Mouse (Mus musculus) liver, postnatal 0 days (tissue): Measurements from ENCODE around the gene Zfp128.

Experiments
- CTCF ChIP-seq: sonication (generic); IDR thresholded peaks from 2 replicates; pipeline ENCODE4 v1.5.1; 2016; ENCODE audit warnings: antibody characterized with exemption, low read depth
- EP300 ChIP-seq: IDR thresholded peaks from 2 replicates; pipeline ENCODE4 v1.6.1; 2016; ENCODE audit warnings: antibody characterized with exemption, low read depth, mild to moderate bottlenecking

DNA sequence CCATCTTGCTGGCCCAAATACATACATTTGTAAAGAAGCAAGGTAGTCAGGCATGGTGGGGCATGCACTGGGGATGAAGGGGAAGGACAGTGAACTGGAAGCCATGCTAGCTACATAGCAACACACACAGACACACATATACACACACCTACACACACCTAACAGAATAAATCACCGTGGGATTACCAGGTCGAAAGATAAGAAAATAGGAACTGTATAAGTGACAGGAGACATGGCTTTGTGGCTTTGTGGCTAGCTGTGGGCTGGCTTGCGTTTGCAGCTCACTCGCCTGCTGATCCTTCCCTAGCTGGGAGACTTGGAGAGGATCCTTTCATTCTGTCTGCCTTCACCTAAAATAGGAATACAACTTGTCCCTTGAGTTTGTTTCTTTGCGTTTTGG is 20.5 kb downstream of the Zfp128 start:
- TF ChIP-seq CTCF (no peak), EP300 (no peak)
